Mouse (Mus musculus): ENCODE results near the gene 4930453N24Rik.

- no peak for TF ChIP-seq CTCF (IDR thresholded peaks at IDR 0.05; ENCODE audit: extremely low read depth, insufficient read depth, insufficient read length, insufficient replicate concordance)
- no peak for TF ChIP-seq POLR2A (IDR thresholded peaks at IDR 0.05; ENCODE audit: low read depth, low read length)
These were observed 47.5 kb downstream of the 4930453N24Rik start for GRCm38 (mm10) chr16:64723273-64724057.
